Mouse (Mus musculus) heart, embryonic 12.5 days (tissue): ENCODE data around the gene Glp2r. TPM values are rescaled to one million over a fixed set of nuclear protein-coding genes. Genes with fewer than 3 reads are reported as not detected.

Source experiments
- ATAC-seq: fragments of 200-750 bp; cut with Nextera tagmentation; 2 replicates; pipeline ENCODE4 v1.8.0; 2017; ENCODE audit warnings: moderate TSS enrichment, moderate library complexity; ENCODE audit not compliant: insufficient number of reproducible peaks, low FRiP score
- H3K27ac ChIP-seq: fragments of 300-500 bp; sonication (generic); 2 replicates; pipeline ENCODE4 v1.5.1; 2016; ENCODE audit warnings: mild to moderate bottlenecking, moderate library complexity; ENCODE audit not compliant: poor library complexity, severe bottlenecking
- H3K27me3 ChIP-seq: fragments of 300-500 bp; sonication (generic); replicated peaks from 2 replicates; pipeline ENCODE4 v1.6.1; 2016; ENCODE audit warnings: mild to moderate bottlenecking, moderate library complexity
- H3K36me3 ChIP-seq: fragments of 300-500 bp; sonication (generic); 2 replicates; pipeline ENCODE4 v1.6.1; 2016; ENCODE audit warnings: mild to moderate bottlenecking, moderate library complexity
- H3K4me1 ChIP-seq: fragments of 300-500 bp; sonication (generic); replicated peaks from 2 replicates; pipeline ENCODE4 v1.6.1; 2016; ENCODE audit warnings: mild to moderate bottlenecking
- H3K4me2 ChIP-seq: fragments of 300-500 bp; sonication (generic); 2 replicates; pipeline ENCODE4 v1.6.1; 2016; ENCODE audit warnings: mild to moderate bottlenecking, moderate library complexity
- H3K4me3 ChIP-seq: fragments of 300-500 bp; sonication (generic); 2 replicates; pipeline ENCODE4 v1.5.1; 2016; ENCODE audit warnings: mild to moderate bottlenecking
- H3K9ac ChIP-seq: fragments of 300-500 bp; sonication (generic); 2 replicates; pipeline ENCODE4 v1.6.1; 2016; ENCODE audit warnings: mild to moderate bottlenecking, moderate library complexity
- H3K9me3 ChIP-seq: fragments of 300-500 bp; sonication (generic); replicated peaks from 2 replicates; pipeline ENCODE4 v1.6.1; 2016; ENCODE audit warnings: mild to moderate bottlenecking, moderate library complexity
- WGBS: fragments of 180-500 bp; shearing (Covaris S2); methylation state at CpG from one replicate; pipeline ENCODE4 v1.1.7; 2016; 5-methylcytosine and 5-hydroxymethylcytosine counted together
- polyA plus RNA-seq: library from polyadenylated mRNA; unstranded; fragments of >200 nt; fragmentation: Nextera tagmentation; extraction: Ambion mirVana; gene quantifications from 2 replicates; pipeline ENCODE4 v1.2.1, GENCODE M21; 2016

The Glp2r gene
- polyA plus RNA-seq, 1 experiment from 2014 or later, result not detected

GRCm38 (mm10) chr11:67774379-67774778 lies 3.4 kb upstream of the Glp2r start, which contains the start of gene Gsg1l2:
Gene Gsg1l2, plus strand, starts transcription at chr11:67774608.
- Histone ChIP-seq H3K27ac (no peak within 1 kb of the TSS), H3K27me3 (no peaks in the 10 kb centered on the region), H3K4me1 (no peaks in the 10 kb centered on the region), H3K9ac (no peak within 1 kb of the TSS), H3K9me3 (no peaks in the 10 kb centered on the region), H3K4me2 (no peak within 1 kb of the TSS), H3K36me3 (no peaks in the 10 kb centered on the region), H3K4me3 (no peak within 1 kb of the TSS)
- no peak for ATAC-seq
- 76% methylated on average over 12 of the region's 12 CpGs for WGBS

GRCm38 (mm10) chr11:67772577-67772976 lies 1.6 kb upstream of the Glp2r start:
- Histone ChIP-seq H3K4me3 (no peak overlapping the region), H3K9ac (no peak overlapping the region), H3K4me2 (no peak overlapping the region), H3K27ac (no peak overlapping the region), H3K9me3 (no peaks in the 10 kb centered on the region), H3K4me1 (no peaks in the 10 kb centered on the region), H3K36me3 (no peaks in the 10 kb centered on the region), H3K27me3 (no peaks in the 10 kb centered on the region)
- no peak for ATAC-seq
- 31% methylated on average over 8 of the region's 8 CpGs for WGBS

- no peak for ATAC-seq
- Histone ChIP-seq H3K36me3 (no peaks in the 10 kb centered on the region), H3K4me2 (no peak overlapping the region), H3K9ac (no peak overlapping the region), H3K27ac (no peak overlapping the region), H3K27me3 (no peaks in the 10 kb centered on the region), H3K4me3 (no peak overlapping the region), H3K4me1 (no peaks in the 10 kb centered on the region), H3K9me3 (no peaks in the 10 kb centered on the region)
- 81% methylated on average over 2 of the region's 2 CpGs for WGBS
Measured at GRCm38 (mm10) chr11:67771691-67772090, 738 bp upstream of the Glp2r start.

GRCm38 (mm10) chr11:67757373-67758167 lies 13.4 kb downstream of the Glp2r start:
- WGBS, result 63% methylated on average over 15 of the region's 15 CpGs
- H3K9ac ChIP-seq, result no peak overlapping the region
- H3K36me3 ChIP-seq, result no peaks in the 10 kb centered on the region
- no peak overlapping the region for H3K4me2 ChIP-seq
- H3K4me1 ChIP-seq, result no peaks in the 10 kb centered on the region
- H3K9me3 ChIP-seq, result no peaks in the 10 kb centered on the region
- ATAC-seq, result no peak
- no peak overlapping the region for H3K27ac ChIP-seq
- H3K4me3 ChIP-seq, result no peak overlapping the region
- H3K27me3 ChIP-seq, result no peaks in the 10 kb centered on the region

- Histone ChIP-seq H3K4me1 (no peaks in the 10 kb centered on the region), H3K4me2 (no peak overlapping the region), H3K27ac (no peak overlapping the region), H3K9ac (no peak overlapping the region), H3K4me3 (no peak overlapping the region), H3K36me3 (no peaks in the 10 kb centered on the region), H3K9me3 (no peaks in the 10 kb centered on the region), H3K27me3 (no peaks in the 10 kb centered on the region)
- no peak for ATAC-seq
- WGBS, result 88% methylated on average over 1 of the region's 1 CpGs
Measured at GRCm38 (mm10) chr11:67756287-67756686, 14.7 kb downstream of the Glp2r start.

GRCm38 (mm10) chr11:67741569-67741968 lies 29.4 kb downstream of the Glp2r start:
- no peak overlapping the region for H3K27ac ChIP-seq
- H3K4me1 ChIP-seq, result no peaks in the 10 kb centered on the region
- no peaks in the 10 kb centered on the region for H3K36me3 ChIP-seq
- no peak overlapping the region for H3K4me3 ChIP-seq
- no peak for ATAC-seq
- no peak overlapping the region for H3K9ac ChIP-seq
- no peak overlapping the region for H3K4me2 ChIP-seq
- H3K9me3 ChIP-seq, result no peaks in the 10 kb centered on the region
- no peaks in the 10 kb centered on the region for H3K27me3 ChIP-seq

GRCm38 (mm10) chr11:67738846-67739490 lies 32.0 kb downstream of the Glp2r start:
- Histone ChIP-seq H3K27me3 (no peaks in the 10 kb centered on the region), H3K9ac (no peak overlapping the region), H3K27ac (no peak overlapping the region), H3K36me3 (no peaks in the 10 kb centered on the region), H3K9me3 (no peaks in the 10 kb centered on the region), H3K4me1 (no peaks in the 10 kb centered on the region), H3K4me2 (no peak overlapping the region), H3K4me3 (no peak overlapping the region)
- 86% methylated on average over 5 of the region's 5 CpGs for WGBS
- ATAC-seq, result no peak

GRCm38 (mm10) chr11:67738345-67738744 lies 32.6 kb downstream of the Glp2r start:
- H3K4me2 ChIP-seq, result no peak overlapping the region
- ATAC-seq, result no peak
- no peaks in the 10 kb centered on the region for H3K9me3 ChIP-seq
- no peak overlapping the region for H3K4me3 ChIP-seq
- H3K9ac ChIP-seq, result no peak overlapping the region
- H3K36me3 ChIP-seq, result no peaks in the 10 kb centered on the region
- 75% methylated on average over 6 of the region's 6 CpGs for WGBS
- no peak overlapping the region for H3K27ac ChIP-seq
- H3K4me1 ChIP-seq, result no peaks in the 10 kb centered on the region
- no peaks in the 10 kb centered on the region for H3K27me3 ChIP-seq

- Histone ChIP-seq H3K9ac (no peak overlapping the region), H3K36me3 (no peaks in the 10 kb centered on the region), H3K27ac (no peak overlapping the region), H3K4me2 (no peak overlapping the region), H3K27me3 (no peaks in the 10 kb centered on the region), H3K4me3 (no peak overlapping the region), H3K9me3 (no peaks in the 10 kb centered on the region), H3K4me1 (no peaks in the 10 kb centered on the region)
- no peak for ATAC-seq
- whole genome bisulfite sequencing, result 72% methylated on average over 3 of the region's 3 CpGs
Measured at GRCm38 (mm10) chr11:67734597-67734996, 36.4 kb downstream of the Glp2r start.

- Histone ChIP-seq H3K4me2 (no peak overlapping the region), H3K36me3 (no peaks in the 10 kb centered on the region), H3K27ac (no peak overlapping the region), H3K4me1 (no peaks in the 10 kb centered on the region), H3K4me3 (no peak overlapping the region), H3K9ac (no peak overlapping the region), H3K9me3 (no peaks in the 10 kb centered on the region), H3K27me3 (no peaks in the 10 kb centered on the region)
- 54% methylated on average over 1 of the region's 1 CpGs for WGBS
- no peak for ATAC-seq
Measured at GRCm38 (mm10) chr11:67733726-67734125, 37.2 kb downstream of the Glp2r start.

GRCm38 (mm10) chr11:67731056-67731455 lies 39.9 kb downstream of the Glp2r start:
- Histone ChIP-seq H3K9ac (no peak overlapping the region), H3K4me2 (no peak overlapping the region), H3K36me3 (no peaks in the 10 kb centered on the region), H3K4me3 (no peak overlapping the region), H3K9me3 (no peaks in the 10 kb centered on the region), H3K27ac (no peak overlapping the region), H3K4me1 (0 out of 2 replicates have a peak, but pooled peaks cover 4% of the 10 kb centered on the region), H3K27me3 (no peaks in the 10 kb centered on the region)
- 100% methylated on average over 2 of the region's 2 CpGs for WGBS
- no peak for ATAC-seq
